Mouse (Mus musculus): Measurements from ENCODE around the gene Marveld2.

DNA sequence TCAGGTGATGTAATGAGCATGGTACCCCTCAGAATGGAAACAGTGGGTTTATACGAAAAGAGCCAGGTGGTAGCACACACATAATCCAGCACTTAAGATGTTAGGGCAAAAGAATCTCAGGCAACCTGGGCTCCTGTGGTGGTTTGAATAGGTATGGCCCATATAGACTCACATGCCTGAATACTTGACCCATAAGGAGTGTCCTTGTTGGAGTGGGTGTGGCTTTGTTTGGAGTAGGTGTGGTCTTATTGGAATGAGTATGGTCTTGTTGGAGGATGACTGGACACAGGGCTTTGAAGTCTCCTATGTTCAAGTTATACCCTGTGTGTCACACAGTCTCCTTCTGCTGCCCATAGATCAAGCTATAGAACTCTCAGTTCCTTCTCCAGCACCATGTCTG lies 48.4 kb downstream of the Marveld2 start:
- no peak for TF ChIP-seq CTCF (IDR thresholded peaks at IDR 0.05; ENCODE audit: extremely low read depth, insufficient read depth, low read length)
- no peak for TF ChIP-seq POLR2A (IDR thresholded peaks at IDR 0.05; ENCODE audit: extremely low read depth, insufficient read depth, low read length)

Data from cortical plate, adult 2 months (tissue).